Mouse (Mus musculus): ENCODE measurements around the gene Ptgir.

The Ptgir gene

GRCm38 (mm10) chr7:16891641-16892351, 14.5 kb upstream of the Ptgir start, which contains the start of gene Gng8:
Gng8 (plus strand) TSS chr7:16891786.
- in situ Hi-C loops (cut with MboI): no loop called here

- in situ Hi-C loops (cut with MboI): no loop called here
These were observed 13.9 kb upstream of the Ptgir start for GRCm38 (mm10) chr7:16892352-16892730.

- in situ Hi-C loops (cut with MboI): no loop called here
These were observed 12.7 kb upstream of the Ptgir start for GRCm38 (mm10) chr7:16893612-16894011.

GRCm38 (mm10) chr7:16894279-16894678, 12.0 kb upstream of the Ptgir start:
- in situ Hi-C loops (cut with MboI): no loop called here

GRCm38 (mm10) chr7:16895000-16895399, 11.3 kb upstream of the Ptgir start:
- in situ Hi-C loops (cut with MboI): no loop called here

GRCm38 (mm10) chr7:16895511-16895910, 10.8 kb upstream of the Ptgir start:
- in situ Hi-C loops (cut with MboI): no loop called here

GRCm38 (mm10) chr7:16900526-16900925, 5.8 kb upstream of the Ptgir start:
- in situ Hi-C loops (cut with MboI): no loop called here

- in situ Hi-C loops (cut with MboI): no loop called here
These were observed 2.8 kb upstream of the Ptgir start for GRCm38 (mm10) chr7:16903439-16903955.

GRCm38 (mm10) chr7:16904120-16904675, 2.1 kb upstream of the Ptgir start:
- in situ Hi-C loops (cut with MboI): no loop called here

GRCm38 (mm10) chr7:16905491-16906021, 734 bp upstream of the Ptgir start:
- in situ Hi-C loops (cut with MboI): no loop called here

- in situ Hi-C loops (cut with MboI): no loop called here
These were observed 734 bp downstream of the Ptgir start for GRCm38 (mm10) chr7:16906889-16907559.

GRCm38 (mm10) chr7:16907842-16908241, 1.6 kb downstream of the Ptgir start:
- in situ Hi-C loops (cut with MboI): no loop called here

GRCm38 (mm10) chr7:16908367-16908766, 2.1 kb downstream of the Ptgir start:
- in situ Hi-C loops (cut with MboI): no loop called here

GRCm38 (mm10) chr7:16908859-16909258, 2.6 kb downstream of the Ptgir start:
- in situ Hi-C loops (cut with MboI): no loop called here

GRCm38 (mm10) chr7:16909909-16910308, 3.6 kb downstream of the Ptgir start:
- in situ Hi-C loops (cut with MboI): no loop called here

GRCm38 (mm10) chr7:16911904-16912303, 5.6 kb downstream of the Ptgir start:
- in situ Hi-C loops (cut with MboI): no loop called here

- in situ Hi-C loops (cut with MboI): no loop called here
These were observed 6.1 kb downstream of the Ptgir start for GRCm38 (mm10) chr7:16912360-16912759.

- in situ Hi-C loops (cut with MboI): no loop called here
These were observed 7.6 kb downstream of the Ptgir start for GRCm38 (mm10) chr7:16913806-16914452.

- in situ Hi-C loops (cut with MboI): no loop called here
These were observed 8.4 kb downstream of the Ptgir start for GRCm38 (mm10) chr7:16914453-16915343.

- in situ Hi-C loops (cut with MboI): no loop called here
These were observed 9.4 kb downstream of the Ptgir start for GRCm38 (mm10) chr7:16915461-16916340.

Measured in mature B cell (primary cell).